Mouse (Mus musculus) adrenal gland, postnatal 25 days (tissue): ENCODE results near the gene Kmt5c. TPM values are rescaled to one million over a fixed set of nuclear protein-coding genes. Genes with fewer than 3 reads are reported as not detected.
A peak's percentile ranks its signal among the peaks of the same experiment; 100 is the strongest.

Experiments used
- DNase-seq: peaks from one replicate; pipeline ENCODE4 v3.0.0; 2021; ENCODE audit warnings: mixed read lengths
- total RNA-seq: library from RNA; stranded (reverse); gene quantifications from 2 replicates; pipeline ENCODE4 v1.2.3, GENCODE M21; 2021

Gene Kmt5c
- total RNA-seq, 1 experiment from 2014 or later = 70.1 TPM

- no peak for DNase-seq
These were observed 6.5 kb downstream of the Kmt5c start for GRCm38 (mm10) chr7:4746326-4746980.

DNA sequence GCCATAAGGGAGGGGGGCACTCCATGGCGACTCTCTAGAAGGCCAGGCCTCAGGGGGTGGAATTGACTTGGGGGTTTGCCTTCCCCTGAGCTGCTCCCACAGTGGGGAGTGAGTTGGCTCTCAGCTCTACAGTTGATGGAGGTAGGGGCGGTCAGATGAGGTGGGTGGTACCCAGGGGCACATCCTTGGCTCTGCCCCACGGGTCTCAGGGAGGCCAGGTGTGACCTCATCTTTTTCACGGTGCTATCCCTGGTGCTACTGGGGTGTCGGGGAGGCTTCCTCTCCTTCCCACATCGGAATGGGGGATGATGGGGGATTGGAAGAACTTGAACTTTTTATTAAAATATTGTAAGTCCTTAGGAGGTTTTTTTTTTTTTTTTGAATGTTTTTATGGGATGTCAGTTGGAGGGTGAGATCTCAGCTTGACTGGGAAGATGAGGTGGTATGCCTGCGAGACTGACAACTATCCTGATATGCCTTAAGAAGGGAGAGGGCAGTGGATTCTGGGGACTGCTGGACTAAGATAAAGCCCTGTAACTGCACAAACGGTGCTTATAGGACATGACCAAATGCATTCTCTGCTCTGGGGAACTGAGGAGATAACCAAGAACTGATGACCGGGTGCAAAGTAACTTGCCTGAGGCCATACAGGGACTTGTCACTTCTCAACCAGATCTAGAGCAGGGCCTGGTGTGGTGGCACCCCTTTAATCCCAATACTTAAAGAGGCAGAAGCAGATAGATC is 7.4 kb downstream of the Kmt5c start:
- no peak for DNase-seq

DNA sequence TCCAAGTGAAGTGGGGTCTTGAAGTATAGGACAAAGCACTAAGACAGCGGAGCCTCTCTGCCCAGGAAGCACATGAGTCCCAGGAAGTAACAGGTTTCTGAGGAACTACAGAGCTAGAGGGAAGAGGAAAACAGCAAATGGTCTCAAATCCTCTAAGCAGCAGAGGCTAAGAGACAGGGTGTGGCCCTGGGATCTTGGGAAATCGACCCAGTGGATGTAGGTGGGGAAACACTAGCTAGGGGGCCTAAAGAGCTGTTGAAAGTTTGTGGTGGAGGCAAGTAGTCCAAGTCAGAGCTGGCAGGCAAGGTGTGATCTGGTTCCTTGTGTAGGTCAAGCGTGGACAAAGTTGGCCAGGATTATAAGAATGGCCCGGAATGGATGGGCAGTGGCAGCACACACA is 8.4 kb downstream of the Kmt5c start:
- no peak for DNase-seq

- DNase-seq = no peak
These were observed 9.3 kb downstream of the Kmt5c start for GRCm38 (mm10) chr7:4749169-4749568.

GRCm38 (mm10) chr7:4751971-4752820 is 12.3 kb downstream of the Kmt5c start:
- peak; percentile 41 for DNase-seq

GRCm38 (mm10) chr7:4752821-4753570 is 13.1 kb downstream of the Kmt5c start, which contains the start of gene Cox6b2:
TSS of gene Cox6b2 (minus strand) at chr7:4753094.
- DNase-seq = peak; percentile 71

- no peak for DNase-seq
These were observed 19.8 kb downstream of the Kmt5c start for GRCm38 (mm10) chr7:4759670-4760069.

DNA sequence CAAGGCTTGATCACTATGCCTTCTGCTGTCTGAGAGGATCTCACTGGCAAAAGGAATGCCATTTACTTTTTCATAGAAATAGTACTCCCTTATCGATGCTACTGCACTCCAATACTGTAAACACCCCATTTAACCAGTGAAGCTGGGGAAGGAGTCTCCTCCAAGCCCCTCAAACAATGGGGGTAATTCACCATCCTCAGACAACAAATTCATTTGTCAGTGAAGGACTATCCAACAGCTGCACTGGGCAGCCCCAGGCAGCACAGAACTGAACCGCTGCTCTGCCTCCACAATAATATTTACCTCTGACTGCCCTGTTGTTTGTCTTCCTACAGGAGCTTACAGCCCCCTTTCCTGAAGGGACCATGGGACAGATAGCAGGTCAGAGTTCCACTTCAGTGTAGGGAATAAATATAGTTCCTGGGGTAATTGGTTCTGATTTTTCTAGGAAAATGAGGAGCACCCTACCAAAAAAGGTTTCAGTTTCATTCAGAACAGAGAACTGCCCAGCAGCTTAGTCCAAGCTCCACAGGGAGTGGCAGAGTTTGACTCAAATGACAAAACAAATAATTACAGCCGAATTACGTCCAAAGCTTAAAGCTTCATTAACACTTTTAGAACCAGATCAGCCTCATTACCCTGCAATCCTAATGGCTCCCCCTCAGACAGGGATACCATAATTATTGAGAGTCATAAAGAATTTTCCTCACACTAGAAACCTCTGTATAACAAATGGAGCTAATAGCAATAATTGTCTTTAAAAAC is 25.2 kb downstream of the Kmt5c start:
- no peak for DNase-seq

- no peak for DNase-seq
These were observed 31.3 kb downstream of the Kmt5c start, which contains the start of gene Fam71e2 for GRCm38 (mm10) chr7:4771202-4771601. TSS of gene Fam71e2 (minus strand) at chr7:4771302.

- no peak for DNase-seq
These were observed 36.2 kb downstream of the Kmt5c start for GRCm38 (mm10) chr7:4776131-4776530.

DNA sequence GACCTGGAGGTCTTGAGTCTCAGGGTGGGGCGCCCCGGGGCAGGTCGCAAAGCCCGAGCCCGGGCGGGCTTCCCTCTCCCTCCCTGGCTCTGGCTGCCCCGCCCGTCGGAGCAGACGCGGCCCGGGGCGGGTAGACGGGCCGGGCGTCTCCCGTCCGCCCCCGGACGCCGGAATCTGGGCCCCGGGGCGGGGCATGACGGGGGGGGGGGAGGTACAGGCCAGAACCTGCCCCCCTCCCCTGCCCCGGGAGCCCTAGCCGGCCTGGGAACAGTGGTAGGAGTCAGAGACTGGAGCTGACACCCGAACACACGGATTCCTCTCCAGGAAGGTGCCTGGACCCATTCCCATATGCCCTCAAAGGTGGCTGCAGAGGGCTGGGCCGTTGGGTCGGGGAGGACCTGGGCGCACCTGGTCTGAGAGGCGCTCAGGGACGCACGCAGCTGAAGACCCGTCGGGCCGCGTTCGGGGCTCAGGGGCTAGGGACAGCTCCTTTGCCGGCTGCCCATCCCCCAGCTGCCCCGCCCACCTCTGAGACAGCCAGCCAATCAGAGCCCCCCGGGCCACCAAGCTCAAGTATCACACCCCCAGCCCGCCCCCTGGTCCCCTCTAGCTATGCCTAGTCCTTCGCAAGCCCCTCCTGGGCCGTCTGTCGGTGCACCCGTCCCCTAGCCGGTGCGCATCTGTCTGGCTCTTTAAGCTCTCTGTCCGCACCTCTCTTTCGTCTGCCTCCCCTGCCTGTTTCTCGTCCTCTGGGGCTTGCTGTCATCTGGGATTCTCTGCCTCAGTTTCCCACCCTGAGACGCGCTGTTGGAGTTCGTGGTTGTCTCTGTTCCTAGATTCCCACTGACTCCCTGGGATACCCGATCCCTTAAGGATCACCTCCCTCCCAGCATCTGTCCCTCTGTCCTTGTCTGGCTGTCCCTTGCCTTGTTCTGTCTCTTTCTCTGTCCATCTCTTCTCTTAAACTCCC is 37.2 kb downstream of the Kmt5c start:
- DNase-seq = peak; percentile 59

- DNase-seq = no peak
These were observed 38.1 kb downstream of the Kmt5c start for GRCm38 (mm10) chr7:4777851-4778637.

- DNase-seq = no peak
These were observed 40.0 kb downstream of the Kmt5c start for GRCm38 (mm10) chr7:4779921-4780320.

- no peak for DNase-seq
These were observed 42.2 kb downstream of the Kmt5c start for GRCm38 (mm10) chr7:4782130-4782529.

DNA sequence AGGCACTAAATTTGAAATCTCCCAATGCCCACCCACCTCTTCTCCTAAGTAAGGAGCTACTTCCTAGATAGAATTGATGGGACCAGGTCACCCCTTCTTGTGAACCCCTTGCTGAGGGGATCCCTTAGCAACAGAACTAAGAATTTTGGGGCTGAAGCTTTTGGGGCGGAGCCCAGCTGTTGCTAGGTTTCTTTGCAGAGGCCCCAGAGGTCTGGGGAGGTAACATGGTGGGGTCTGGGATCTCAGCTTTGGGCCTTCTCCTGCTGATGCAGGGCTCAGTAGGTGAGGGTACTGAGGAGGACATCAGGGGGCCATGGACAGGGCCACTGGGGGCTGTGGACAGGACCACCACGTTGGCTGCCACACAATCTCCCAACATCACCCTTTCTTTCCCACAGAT is 42.8 kb downstream of the Kmt5c start, which contains the start of the genes Il11 and Tmem190:
Gene Il11 (minus strand): TSS at position 101 of the 400 bp plus-strand sequence.
Gene Tmem190 (plus strand): TSS at position 179 of the 400 bp plus-strand sequence.
- DNase-seq = no peak

DNA sequence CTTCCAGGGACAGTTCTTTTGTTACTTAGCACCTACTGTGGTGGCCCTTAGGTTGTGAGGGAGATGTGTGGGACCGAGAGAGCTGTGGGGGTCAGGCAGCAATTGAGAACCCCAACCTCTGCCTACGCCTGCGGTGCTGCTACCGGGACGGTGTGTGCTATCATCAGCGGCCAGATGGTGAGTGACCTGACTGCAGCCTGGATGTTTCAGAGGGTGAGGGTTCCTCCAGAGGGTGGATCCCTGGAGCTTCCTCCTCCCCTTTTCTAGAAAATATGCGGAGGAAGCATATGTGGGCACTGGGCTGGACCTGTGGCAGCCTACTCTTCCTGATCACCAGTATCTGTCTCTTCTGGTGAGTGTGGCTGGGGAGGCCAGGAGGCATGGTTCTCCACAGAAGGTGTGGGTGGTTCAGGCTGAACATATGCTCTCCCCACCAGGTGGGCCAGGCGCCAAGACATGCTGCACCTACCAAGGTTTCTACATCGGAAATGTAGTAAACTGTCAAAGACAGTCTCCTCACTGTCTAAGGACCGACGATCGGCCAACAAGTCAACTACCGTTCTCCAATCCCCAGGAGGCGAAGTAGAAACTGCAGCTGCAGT is 43.9 kb downstream of the Kmt5c start:
- no peak for DNase-seq

GRCm38 (mm10) chr7:4788499-4789435 is 48.9 kb downstream of the Kmt5c start:
- DNase-seq = peak; percentile 71
